Mouse (Mus musculus) brain, adult 2 months (tissue): ENCODE measurements around the gene Klk5.

Experiments
- DNase-seq: peaks from one replicate; pipeline ENCODE4 v3.0.0; 2011; ENCODE audit warnings: low read depth, low spot score

The Klk5 gene

DNA sequence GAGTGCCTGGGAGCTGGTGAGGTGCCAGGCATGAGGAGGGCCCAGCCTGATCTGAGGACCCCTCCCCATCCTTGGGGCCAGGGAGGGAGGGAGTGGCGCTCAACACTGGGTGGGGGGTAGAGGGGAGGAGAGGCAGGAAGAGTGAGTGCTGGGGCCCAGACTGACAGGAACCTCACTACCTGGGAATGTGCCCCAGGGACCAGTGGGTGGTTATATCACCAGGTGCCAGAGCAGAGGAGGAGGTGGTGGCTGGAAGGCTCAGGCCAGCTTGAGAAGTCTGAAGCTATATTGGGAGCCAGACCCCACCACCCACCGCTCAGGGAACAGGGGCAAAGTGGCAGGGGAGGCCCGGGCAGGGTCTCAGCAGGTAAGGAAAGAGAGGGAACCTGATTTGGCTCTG lies at the start of gene Klk5:
TSS of gene Klk5 (plus strand) at position 271 of the 400 bp plus-strand sequence.
- DNase-seq, result no peak

DNA sequence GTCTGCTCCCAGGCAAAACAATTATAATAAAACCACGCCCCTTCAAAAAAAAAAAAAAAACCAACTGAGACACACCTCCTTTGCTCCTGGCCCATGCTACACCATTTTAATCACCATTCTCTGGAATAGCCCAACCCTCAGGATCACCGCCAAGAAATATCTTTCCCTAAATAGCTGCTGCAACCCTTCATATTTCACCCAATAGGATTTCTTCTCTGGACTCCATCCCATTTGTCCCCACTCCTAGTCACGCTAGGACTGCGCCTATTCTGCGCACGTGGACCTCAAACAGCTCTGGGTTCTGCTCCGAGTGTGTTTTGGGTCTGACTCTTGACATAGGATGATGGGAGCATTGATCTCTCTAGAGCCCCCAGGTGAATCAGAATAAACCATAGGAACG lies 45.4 kb upstream of the Klk5 start:
- no peak for DNase-seq

DNA sequence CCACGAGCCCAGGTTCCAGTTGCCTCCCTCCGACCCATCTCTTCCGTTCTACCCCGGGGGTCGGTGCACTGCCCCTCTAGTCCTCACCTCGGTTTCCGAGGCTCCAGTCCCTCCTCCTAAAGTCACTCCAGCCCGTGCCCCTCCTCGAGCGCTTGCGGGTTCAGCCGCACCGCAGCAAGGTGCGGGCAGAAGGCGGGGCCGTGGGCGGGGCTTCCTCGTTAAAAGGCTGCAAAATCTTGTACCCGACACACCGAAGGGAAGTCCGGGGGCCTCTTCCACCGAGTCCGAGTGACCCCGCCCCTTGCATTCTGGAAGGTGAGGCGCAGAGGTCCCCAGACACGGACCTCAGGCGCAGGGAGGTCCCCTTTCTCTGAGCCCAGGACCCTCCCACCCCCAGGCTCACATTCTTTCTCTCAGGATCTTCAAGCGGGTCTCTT lies 44.4 kb upstream of the Klk5 start, which contains the start of gene Klk8:
TSS of gene Klk8 (plus strand) at position 245 of the 437 bp plus-strand sequence.
- DNase-seq, result no peak

DNA sequence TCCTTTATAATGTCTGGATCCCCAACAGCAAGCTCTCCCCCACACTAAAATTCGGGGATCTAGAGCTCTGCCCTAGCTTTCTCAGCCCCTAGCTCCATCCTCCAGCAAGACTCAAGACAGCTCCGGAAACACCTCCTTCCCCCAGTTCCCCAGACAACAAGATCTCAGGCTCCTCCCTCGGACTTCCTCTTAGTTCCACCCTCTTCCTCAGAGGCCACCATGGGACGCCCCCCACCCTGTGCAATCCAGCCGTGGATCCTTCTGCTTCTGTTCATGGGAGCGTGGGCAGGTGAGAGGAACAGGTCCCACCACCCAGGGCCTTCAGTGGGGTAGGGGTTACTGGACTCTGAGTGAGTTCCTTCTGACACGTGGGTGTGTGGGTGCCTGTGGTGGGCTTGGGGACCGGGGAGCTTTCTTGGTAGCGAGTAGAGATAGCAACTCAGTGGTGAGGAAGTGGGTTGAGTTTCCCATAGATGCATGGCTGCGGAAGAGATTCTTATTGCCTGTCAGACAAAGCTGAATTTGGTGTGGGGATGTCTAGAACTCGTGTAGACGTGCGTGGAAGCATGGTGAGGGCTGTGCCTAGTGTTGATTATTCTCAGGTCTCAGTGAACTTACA lies 43.8 kb upstream of the Klk5 start:
- DNase-seq, result peak; percentile 16

DNA sequence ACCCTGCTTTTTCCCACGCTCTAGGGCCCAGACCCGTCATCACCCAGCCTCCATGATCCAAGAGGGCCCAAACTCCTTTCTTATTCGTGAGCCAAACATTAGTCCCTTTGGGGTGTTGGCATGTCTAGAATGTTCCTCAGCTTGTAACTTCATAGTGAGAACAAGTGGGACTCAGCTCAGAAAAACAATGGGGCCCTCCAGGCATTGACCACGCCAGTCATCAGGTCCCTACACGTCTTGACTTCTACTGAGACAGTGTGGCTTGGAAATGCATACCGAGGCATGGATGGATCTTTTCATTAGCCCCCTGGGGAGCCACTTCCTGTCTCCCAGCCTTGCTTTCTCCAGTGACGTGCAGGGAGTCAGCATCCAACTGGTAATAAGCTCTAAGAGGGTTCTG lies 41.9 kb upstream of the Klk5 start:
- DNase-seq, result no peak

DNA sequence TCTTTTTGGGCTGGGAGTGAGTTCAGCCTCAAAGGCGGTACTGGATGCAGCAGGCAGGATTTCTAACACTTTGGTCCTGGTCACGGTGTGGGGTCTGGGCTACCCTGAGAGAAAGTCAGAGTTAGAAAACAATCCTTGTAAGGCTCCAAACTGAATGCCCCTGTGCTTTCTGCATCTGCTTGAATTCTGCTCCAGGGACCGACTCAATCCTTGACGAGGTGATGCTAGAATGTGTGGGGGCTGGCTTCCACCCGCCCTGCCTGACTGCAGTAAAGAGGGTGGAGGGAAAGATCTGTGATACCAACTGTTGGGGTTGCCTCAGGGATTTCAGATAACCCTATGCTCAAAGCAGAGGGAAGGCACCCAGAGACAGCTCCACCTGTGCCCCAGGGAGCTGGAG lies 30.8 kb upstream of the Klk5 start, which contains the start of gene Klk7:
TSS of gene Klk7 (plus strand) at position 301 of the 400 bp plus-strand sequence.
- DNase-seq, result no peak

DNA sequence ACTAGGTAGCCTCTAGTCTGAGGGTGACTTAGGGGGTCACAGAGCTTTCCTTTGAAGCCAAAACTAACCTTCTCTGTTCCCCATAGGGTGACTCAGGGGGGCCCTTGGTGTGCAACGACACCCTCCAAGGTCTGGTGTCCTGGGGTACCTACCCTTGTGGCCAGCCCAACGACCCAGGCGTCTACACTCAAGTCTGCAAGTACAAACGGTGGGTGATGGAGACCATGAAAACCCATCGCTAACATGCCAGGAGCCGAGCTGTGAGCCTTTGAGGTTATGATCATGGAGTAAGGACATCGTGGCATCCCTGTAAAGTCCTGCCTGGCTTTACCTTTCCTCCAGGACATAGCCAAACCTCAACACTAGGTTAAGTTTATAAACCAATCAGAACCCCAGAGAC lies 26.6 kb upstream of the Klk5 start:
- DNase-seq, result no peak

DNA sequence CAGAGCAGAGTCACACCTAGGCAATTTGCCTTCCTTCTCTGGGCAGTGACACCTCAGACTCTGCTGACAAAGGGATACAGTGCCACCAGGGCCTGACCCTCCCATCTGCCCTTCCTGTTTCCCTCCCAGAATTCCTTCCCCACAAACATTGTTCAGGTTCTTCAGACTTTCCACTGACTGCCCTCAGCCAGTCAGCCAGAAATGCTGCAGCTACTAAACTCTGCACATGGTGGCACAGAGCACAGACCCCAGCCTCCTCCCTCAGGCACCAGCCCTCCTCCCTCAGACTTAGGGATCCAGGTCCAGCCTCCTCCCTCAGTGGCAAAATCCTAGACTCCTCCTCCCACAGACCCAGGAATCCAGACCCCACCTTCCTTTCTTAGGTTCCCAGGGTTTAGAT lies 25.0 kb upstream of the Klk5 start:
- no peak for DNase-seq

DNA sequence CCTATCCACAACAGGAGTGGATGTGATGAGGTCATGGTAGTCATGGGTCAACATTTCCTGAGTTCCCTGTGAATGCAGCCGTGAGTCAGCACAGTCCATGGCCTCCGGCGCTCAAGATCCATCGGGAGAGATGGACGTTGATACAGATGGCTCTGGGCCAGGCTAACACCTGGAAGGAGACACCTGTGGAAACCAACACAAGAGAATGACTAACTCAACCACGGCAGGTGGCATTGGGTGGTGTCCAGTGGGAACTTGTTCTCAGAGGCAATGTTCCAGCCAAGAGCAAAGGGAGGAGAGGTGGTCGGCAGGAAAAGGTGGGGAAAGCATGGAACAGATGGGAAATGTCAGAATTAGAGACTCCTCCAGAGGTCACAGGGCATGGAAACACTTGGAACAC lies 20.2 kb upstream of the Klk5 start:
- DNase-seq, result no peak

DNA sequence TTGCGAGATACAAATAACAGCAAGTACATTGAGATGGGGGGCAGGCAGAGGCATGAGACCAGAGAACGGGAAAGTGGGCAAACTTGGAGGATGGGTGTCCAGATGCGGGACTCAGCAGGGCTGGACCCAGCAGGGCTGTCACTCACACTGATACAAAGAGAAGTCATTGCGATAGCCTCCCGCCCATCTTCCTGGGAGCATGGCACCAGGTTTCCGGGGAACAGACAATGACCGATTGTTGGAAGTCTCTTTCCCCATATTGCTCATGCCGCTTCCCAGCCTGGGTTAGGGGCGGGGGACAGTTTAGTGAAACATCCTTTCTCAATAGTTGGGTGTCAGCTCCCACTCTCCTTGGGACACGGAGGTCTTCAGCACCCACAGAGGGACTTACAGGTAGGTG lies 17.6 kb upstream of the Klk5 start, which contains the start of gene Klk6:
TSS of gene Klk6 (plus strand) at position 301 of the 400 bp plus-strand sequence.
- peak; percentile 43 for DNase-seq

DNA sequence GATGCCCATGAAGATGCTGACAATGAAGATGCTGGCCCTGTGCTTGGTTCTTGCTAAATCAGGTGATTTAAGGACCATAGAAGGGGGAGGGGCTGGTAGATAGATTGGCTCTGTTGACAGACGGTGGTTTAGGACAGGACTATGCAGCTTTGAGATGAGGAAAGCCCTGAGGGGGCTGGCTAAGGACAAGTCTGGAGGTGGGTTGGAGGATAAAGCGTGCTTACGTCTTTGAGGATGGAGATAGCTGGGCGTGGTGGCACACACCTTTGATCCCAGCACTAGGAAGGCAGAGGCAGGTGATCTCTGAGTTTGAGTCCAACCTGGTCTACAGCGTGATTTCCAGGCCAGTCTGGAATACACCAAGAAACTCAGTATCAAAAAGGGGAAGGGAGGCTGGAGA lies 15.7 kb upstream of the Klk5 start:
- DNase-seq, result no peak

DNA sequence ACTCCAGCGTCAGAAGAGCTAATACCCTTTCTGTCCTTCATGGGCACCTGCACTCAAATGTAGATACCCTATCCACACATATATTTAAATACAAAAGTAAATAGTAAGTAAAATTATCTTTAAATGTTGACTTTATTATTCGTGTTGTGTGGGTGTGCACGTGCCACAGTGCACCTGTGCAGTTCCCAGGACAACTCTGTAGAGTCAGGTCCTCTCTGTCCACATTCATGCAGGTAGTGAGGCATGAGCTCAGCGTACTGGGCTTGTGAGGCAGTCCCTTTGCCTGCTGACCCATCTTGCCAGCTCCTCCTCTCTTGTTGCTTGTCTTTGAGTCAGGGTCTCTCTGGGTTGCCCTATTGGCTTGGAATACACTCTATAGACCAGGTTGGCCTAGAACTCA lies 14.1 kb upstream of the Klk5 start:
- no peak for DNase-seq

DNA sequence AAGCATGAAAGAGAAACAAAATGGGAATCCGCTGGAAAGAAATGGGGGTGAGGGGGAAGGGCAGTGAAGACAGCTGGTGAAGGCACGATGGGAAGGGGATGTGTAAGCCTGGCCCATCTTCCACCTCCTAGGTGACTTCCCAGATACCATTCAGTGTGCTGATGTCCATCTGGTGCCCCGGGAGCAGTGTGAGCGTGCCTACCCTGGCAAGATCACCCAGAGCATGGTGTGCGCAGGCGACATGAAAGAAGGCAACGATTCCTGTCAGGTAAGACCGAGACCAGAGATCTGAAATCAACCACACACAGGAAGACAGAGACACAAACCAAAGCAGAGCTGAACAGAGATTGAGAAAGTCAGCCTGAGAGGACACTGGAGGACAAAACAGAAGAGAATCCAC lies 12.8 kb upstream of the Klk5 start:
- no peak for DNase-seq

DNA sequence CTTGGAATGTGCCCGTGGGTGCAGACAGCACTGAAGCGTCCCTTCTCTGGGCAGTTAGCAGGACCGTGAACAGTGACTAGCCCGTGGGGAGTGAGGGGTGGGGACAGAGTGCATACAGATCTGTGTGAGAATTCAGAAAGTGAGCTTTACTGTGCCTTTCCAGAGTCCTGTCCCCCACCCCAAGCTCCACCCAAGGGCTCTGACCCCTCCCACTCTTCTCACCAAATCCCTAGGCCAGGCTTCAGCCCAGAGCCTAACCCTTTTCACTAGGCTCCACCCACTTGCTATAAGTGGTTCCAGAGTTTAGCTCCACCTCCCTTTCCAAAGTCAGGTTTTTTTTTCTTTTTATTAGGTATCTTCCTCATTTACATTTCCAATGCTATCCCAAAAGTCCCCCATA lies 2.0 kb downstream of the Klk5 start:
- no peak for DNase-seq

DNA sequence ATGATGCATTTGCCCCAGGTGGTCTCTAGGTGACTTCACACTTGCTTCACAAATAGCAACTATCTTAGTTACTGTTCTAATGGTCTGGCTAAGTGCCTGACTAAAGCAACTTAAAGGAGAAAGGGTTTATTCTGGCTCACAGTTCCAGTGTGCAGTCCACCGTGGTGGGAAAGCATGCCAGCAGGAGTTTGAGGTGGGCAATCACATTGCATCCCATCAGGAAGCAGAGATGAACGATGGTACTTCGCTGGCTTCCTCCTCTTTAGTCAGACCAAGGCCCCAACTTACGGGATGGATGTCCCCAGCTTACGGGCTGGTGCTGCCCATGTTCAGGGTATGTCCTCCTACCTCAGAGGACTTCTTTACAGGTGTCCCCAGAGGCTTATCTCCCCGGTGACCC lies 9.8 kb downstream of the Klk5 start:
- no peak for DNase-seq

DNA sequence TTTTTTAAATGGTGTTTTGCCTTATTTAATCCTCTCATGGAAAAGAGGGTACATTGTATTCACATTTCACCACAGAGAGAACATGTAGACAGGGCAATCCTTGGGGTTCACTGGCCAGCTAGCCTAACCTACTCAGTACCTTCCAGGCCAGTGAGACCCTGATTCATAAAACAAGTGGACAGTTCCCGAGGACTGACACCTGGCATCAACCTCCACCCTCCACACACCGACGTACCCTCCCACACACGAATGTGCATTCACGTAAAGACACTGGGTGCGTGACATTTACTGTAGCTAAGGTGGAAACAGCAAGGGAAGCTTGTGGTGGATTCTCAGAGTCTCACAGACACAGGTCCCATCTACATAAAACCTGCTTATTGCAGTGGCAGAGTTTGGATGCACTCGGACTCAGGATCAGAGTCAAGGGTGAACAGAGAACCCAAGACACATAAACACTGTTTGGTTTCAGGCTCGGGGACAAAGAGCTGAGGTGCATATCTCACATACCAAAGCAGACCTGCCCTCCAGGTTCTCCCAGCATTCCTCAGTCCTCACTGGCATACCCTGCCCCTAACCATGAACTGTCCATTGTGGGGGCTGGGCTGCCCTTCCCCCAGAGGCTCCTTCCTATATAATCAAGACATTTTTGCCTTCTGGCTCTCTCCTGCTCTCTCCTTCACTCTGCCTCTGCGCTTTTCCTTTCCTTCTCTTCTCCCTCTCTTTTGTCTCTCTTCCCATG lies 13.0 kb downstream of the Klk5 start:
- DNase-seq, result no peak

DNA sequence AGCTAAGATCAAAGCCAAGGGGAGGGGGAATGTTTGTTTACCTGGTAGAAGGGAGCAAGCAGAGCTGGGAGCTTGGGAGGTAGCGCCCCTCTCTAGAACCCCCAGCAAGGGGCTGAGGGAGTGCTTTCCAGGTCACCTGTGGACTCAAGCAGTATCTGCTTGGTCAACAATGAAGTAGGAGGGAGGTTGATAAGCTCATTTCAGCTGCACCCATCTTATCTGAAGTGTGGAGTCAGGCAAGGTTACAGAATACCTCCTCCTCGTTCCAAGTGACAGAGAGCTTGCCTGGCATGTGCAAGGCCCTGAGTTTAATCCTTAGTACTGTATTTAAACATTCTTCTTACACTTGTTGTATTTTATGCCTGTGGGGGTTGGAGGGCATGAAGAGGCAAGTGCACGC lies 13.9 kb downstream of the Klk5 start:
- DNase-seq, result no peak

DNA sequence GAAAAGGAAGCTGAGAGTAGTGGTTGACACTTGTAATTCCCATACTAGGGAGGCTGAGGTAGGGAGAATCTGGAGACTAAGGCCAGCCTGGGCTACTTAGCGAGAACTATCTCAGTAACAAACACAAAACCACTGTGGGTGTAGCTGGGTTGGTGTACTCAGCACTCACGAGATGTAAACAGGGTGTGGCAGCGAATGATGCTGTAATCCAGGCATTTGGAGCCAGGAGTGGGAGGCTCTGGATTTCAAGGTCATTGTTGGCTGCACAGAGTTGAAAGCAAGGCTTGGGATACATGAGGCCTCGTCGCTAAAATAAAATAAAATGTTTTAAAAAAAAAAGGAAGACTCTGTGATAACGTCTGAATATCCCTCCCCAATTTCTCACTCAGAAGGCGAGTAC lies 14.5 kb downstream of the Klk5 start:
- no peak for DNase-seq

DNA sequence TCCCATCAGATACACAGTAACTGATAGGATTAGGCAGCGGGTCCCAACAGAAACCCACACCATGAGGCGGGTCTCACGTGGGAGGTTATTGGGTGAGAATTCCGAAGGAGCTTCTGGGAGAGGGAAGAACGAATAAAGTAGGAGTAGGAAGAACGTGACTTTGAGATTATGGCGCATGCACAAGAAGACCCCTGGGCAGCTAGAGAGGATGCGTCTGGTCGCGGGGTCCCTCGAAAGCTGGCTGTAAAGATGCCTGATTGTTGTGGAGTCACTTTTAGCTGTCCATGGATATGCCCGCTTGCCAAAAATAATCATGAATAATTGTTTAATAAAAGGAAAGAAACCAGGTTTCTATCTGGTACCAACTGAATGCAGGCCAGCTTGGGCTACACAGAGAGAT lies 15.7 kb downstream of the Klk5 start:
- DNase-seq, result no peak

DNA sequence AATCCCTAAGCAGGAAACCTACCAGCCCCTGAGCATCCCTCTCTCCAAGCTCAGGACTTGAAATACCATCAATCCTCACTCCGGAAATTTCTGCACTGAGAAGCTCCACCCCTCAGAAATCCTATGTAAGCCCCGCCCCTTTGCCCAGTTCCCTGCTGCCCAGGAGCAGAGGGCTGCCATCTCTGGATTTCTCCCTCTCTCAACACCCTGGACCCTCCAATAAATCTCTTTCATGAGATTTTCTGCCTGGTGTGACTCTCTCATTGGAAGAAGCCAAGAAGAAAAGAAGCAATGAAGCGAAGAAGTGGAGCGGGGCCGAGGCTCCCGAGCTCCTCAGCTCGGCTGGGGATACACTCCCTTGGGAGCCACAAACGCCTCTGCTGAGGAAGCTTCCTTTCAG lies 18.6 kb downstream of the Klk5 start:
- DNase-seq, result no peak

DNA sequence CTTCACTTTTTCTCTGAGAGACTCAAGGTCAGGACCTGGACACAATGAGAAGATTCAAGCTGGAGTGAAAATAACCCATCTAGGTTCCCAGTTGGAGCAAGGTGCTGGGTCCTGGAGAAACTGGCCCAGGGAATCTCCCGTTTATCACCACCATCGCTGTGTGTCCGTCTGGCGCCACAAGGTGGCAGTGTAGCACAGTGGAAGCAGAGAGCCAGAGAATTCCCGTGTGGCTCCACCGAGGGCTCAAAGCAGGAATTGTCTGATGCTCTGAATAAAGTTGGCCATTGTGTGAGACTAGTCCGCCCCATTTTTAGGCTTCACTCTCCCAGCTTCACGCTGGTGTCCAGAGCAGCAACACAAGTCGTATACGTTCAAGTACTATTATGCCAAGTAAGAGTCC lies 31.5 kb downstream of the Klk5 start:
- DNase-seq, result peak; percentile 71

DNA sequence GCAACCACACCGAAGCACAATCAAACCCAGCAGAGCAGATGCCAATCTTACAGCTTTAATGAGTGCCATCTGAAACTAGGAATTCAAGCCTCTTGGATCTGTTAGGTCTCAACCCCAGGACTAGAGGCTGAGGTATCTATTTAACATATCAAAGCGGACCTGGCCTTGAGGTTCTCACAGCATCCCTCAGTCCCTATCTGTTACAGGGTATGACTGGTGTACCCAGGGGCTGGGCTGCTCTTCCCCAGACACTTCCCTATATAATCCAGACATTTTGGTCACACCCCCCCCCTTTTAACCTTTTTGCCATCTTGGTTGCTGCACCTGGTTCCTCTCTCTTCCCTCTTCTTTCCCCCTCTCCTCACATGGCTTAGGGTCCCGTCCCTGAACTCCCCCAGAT lies 31.9 kb downstream of the Klk5 start:
- DNase-seq, result no peak

DNA sequence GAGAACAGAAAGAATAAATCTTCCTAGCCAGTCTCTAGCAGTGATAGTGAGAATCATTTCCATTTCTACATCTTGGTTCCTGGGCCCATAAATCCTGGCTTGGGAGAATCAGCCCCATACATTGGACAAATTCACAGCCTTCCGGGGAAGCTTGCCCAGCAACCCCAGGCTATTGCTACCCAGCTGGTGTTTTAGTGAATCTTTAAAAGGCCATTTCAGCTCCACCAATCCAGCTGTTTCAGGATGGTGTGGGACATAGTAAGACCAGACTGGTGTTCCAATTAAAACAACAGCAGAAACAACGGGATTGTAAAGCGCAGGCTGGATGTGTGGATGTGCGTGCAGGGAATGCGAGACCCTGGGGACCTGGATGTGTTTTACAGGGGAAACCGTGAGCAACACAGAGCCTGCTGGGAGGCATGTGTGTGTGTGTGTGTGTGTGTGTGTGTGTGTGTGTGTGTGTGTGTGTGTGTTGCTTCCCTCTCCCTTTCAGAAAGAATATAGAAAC lies 33.2 kb downstream of the Klk5 start:
- no peak for DNase-seq
